Mouse (Mus musculus): ENCODE measurements around the gene 1700016D06Rik.
"Not testable (repeated sequence)": the region's sequence is repeated elsewhere in the genome, so short reads cannot be mapped to it uniquely, and the experiment has no call there.

1700016D06Rik gene

GRCm38 (mm10) chr8:11701428-11701827 is 565 bp upstream of the 1700016D06Rik start:
- DNase-seq = no peak

- DNase-seq = peak; percentile 73 to 86
These were observed 517 bp downstream of the 1700016D06Rik start for GRCm38 (mm10) chr8:11700060-11701032.

- DNase-seq = no peak
These were observed 1.3 kb downstream of the 1700016D06Rik start for GRCm38 (mm10) chr8:11699442-11700001.

GRCm38 (mm10) chr8:11697467-11697866 is 3.4 kb downstream of the 1700016D06Rik start:
- no peak for DNase-seq

GRCm38 (mm10) chr8:11696176-11696575 is 4.7 kb downstream of the 1700016D06Rik start:
- DNase-seq = no peak

GRCm38 (mm10) chr8:11693972-11694371 is 6.9 kb downstream of the 1700016D06Rik start:
- no peak for DNase-seq

GRCm38 (mm10) chr8:11692455-11692854 is 8.4 kb downstream of the 1700016D06Rik start:
- DNase-seq = no peak

- DNase-seq = no peak
These were observed 9.1 kb downstream of the 1700016D06Rik start for GRCm38 (mm10) chr8:11691761-11692160.

GRCm38 (mm10) chr8:11691284-11691683 is 9.6 kb downstream of the 1700016D06Rik start:
- DNase-seq = no peak

- DNase-seq = no peak
These were observed 10.9 kb downstream of the 1700016D06Rik start for GRCm38 (mm10) chr8:11689945-11690344.

- no peak for DNase-seq
These were observed 13.6 kb downstream of the 1700016D06Rik start for GRCm38 (mm10) chr8:11687251-11687650.

GRCm38 (mm10) chr8:11684558-11684957 is 16.3 kb downstream of the 1700016D06Rik start:
- DNase-seq = no peak

GRCm38 (mm10) chr8:11668308-11668707 is 32.6 kb downstream of the 1700016D06Rik start:
- no peak for DNase-seq

- not testable (repeated sequence) for DNase-seq
These were observed 34.7 kb downstream of the 1700016D06Rik start for GRCm38 (mm10) chr8:11666023-11666716.

- DNase-seq = no peak
These were observed 38.9 kb downstream of the 1700016D06Rik start for GRCm38 (mm10) chr8:11661969-11662368.

GRCm38 (mm10) chr8:11650021-11650420 is 50.8 kb downstream of the 1700016D06Rik start:
- DNase-seq = no peak

GRCm38 (mm10) chr8:11643123-11643522 is 57.7 kb downstream of the 1700016D06Rik start:
- no peak for DNase-seq

GRCm38 (mm10) chr8:11640606-11641005 is 60.3 kb downstream of the 1700016D06Rik start:
- DNase-seq = no peak

GRCm38 (mm10) chr8:11637531-11637930 is 63.3 kb downstream of the 1700016D06Rik start:
- DNase-seq = no peak

- peak; percentile 86 to 90 for DNase-seq
These were observed 64.4 kb downstream of the 1700016D06Rik start for GRCm38 (mm10) chr8:11636324-11637057.

GRCm38 (mm10) chr8:11635611-11636081 is 65.2 kb downstream of the 1700016D06Rik start, which contains the start of gene Ankrd10:
TSS of gene Ankrd10 (minus strand) at chr8:11635757.
- DNase-seq = peak; percentile 97 to 98

GRCm38 (mm10) chr8:11635012-11635577 is 65.8 kb downstream of the 1700016D06Rik start:
- DNase-seq = peak; percentile 90 to 93

Measured in lung, postnatal 4 days (tissue).